ENCODE assay signal across 8 mouse cellular contexts in the genomic region with DNA sequence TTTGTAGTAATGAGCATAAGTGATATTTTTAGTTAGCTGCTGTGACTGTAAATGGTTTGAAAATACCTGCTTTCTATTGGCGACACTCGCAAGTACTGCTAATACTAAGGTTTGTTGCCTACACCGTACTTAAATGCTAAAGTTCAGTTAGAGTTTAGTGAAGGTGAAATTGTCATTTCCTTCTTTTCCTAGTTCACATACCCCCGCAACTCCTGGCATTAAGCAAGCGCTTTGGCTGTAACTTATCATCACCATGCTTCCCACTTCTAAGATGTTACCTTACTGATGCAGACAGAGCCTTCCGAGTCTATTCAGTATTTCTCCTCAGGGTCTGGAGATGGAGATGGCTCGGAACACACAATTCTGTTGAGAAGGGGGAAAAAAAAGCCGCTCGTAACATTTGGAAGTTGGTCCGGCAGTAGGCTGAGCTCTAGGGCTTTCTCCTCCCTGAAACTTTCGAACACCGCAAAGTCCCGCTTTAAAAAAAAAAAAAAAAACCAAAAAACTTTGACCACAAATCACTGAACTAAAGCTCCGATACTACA. TPM values are rescaled to one million over a fixed set of nuclear protein-coding genes. Genes with fewer than 3 reads are reported as not detected.
DNase-seq lines count a peak whose midpoint lies in the region; ATAC-seq and TF ChIP-seq lines count a peak whose summit lies in the region.

No protein-coding gene starts in this region.

- no peaks in the 10 kb centered on the region for H3K4me1 ChIP-seq in forebrain, postnatal 0 days (ENCODE audit: insufficient read depth)
- H3K4me1 ChIP-seq in liver, embryonic 15.5 days (replicated peaks) = peaks cover 16% of the 10 kb centered on the region

- WGBS in forebrain, postnatal 0 days = 30% methylated on average over 14 of the region's 14 CpGs
- 16% methylated on average over 14 of the region's 14 CpGs for WGBS in liver, embryonic 15.5 days (ENCODE audit: insufficient replicate concordance)

- no peak for ATAC-seq in forebrain, postnatal 0 days
- ATAC-seq in liver, embryonic 15.5 days (ENCODE audit: insufficient read depth) = no peak

- H3K9me3 ChIP-seq in forebrain, postnatal 0 days (ENCODE audit: low read length) = no peaks in the 10 kb centered on the region
- no peaks in the 10 kb centered on the region for H3K9me3 ChIP-seq in liver, embryonic 15.5 days (replicated peaks)

- DNase-seq in cerebellum, adult 9-10 months = peak; percentile 13
- DNase-seq in cerebellum, postnatal 25 days = no peak
- DNase-seq in B cell, adult 2 months = peak; percentile 12 to 21
- DNase-seq in forebrain, postnatal 0 days = peak; percentile 33
- DNase-seq in urinary bladder, postnatal 14 days (ENCODE audit: low spot score) = no peak
- no peak for DNase-seq in adrenal gland, postnatal 25 days
- DNase-seq in cerebellum, adult 18-20 months = no peak

- H3K27me3 ChIP-seq in forebrain, postnatal 0 days (ENCODE audit: insufficient read depth, low read length) = peaks cover 13% of the 10 kb centered on the region
- H3K27me3 ChIP-seq in liver, embryonic 15.5 days = peaks cover 63% of the 10 kb centered on the region

- no peak overlapping the region for H3K27ac ChIP-seq in forebrain, postnatal 0 days (ENCODE audit: low read depth, low read length)
- H3K27ac ChIP-seq in liver, embryonic 15.5 days (replicated peaks) = no peak overlapping the region

- H3K4me2 ChIP-seq in forebrain, postnatal 0 days (ENCODE audit: low read depth) = 0 out of 2 replicates have a peak overlapping the region, but pooled peaks have one; percentile 40
- peak overlapping the region; percentile 67 for H3K4me2 ChIP-seq in liver, embryonic 15.5 days

- no peak overlapping the region; the same call in 1 of the 2 replicates for H3K4me3 ChIP-seq in forebrain, postnatal 0 days (ENCODE audit: low read depth, low read length)
- H3K4me3 ChIP-seq in liver, embryonic 15.5 days (replicated peaks) = no peak overlapping the region

- H3K9ac ChIP-seq in forebrain, postnatal 0 days = no peak overlapping the region
- H3K9ac ChIP-seq in liver, embryonic 15.5 days = no peak overlapping the region

- no peaks in the 10 kb centered on the region for H3K36me3 ChIP-seq in forebrain, postnatal 0 days (ENCODE audit: insufficient read depth)
- no peaks in the 10 kb centered on the region for H3K36me3 ChIP-seq in liver, embryonic 15.5 days (replicated peaks)

- no peak for TF ChIP-seq CTCF in forebrain, postnatal 0 days (IDR thresholded peaks at IDR 0.05; ENCODE audit: low read depth)

RNA-seq across cellular contexts. Expression of gene Fam90a1b, which starts 1.1 kb away (rescaled TPM):
- 0.24 and 0.31 TPM in 2 replicates for total RNA-seq in forebrain, postnatal 0 days (2014; rRNA removed)
- 0.39 and 0.42 TPM in 2 replicates for polyA plus RNA-seq in forebrain, postnatal 0 days (2015; fragmentation: Nextera tagmentation; extraction: Ambion mirVana)
- polyA plus RNA-seq in liver, embryonic 15.5 days (2015; fragmentation: Nextera tagmentation; extraction: Ambion mirVana) = 0.07 TPM in 1 of 2 replicates, not detected in the other
- total RNA-seq in adrenal gland, postnatal 25 days (2021) = not detected in 2 replicates

RNA-seq across cellular contexts. Expression of gene Apoo, which starts 1.5 kb away (rescaled TPM):
- 69.9 and 76.6 TPM in 2 replicates for total RNA-seq in forebrain, postnatal 0 days (2014; rRNA removed)
- polyA plus RNA-seq in forebrain, postnatal 0 days (2015; fragmentation: Nextera tagmentation; extraction: Ambion mirVana) = 142 and 156 TPM in 2 replicates
- polyA plus RNA-seq in liver, embryonic 15.5 days (2015; fragmentation: Nextera tagmentation; extraction: Ambion mirVana) = 38.8 and 47.8 TPM in 2 replicates
- total RNA-seq in adrenal gland, postnatal 25 days (2021) = 45.8 and 49.6 TPM in 2 replicates

Comparison
In these comparisons a context has a peak if more than half of its experiments do, and no peak if none do; other contexts are left out.
1. DNase-seq: peak in cerebellum, adult 9-10 months (single experiment), B cell, adult 2 months (2 of 2) and forebrain, postnatal 0 days (single experiment); none in cerebellum, postnatal 25 days (0 of 2), urinary bladder, postnatal 14 days (single experiment), adrenal gland, postnatal 25 days (single experiment) and cerebellum, adult 18-20 months (0 of 2).